Mouse (Mus musculus): ENCODE data around the gene Rnase9. TPM values are rescaled to one million over a fixed set of nuclear protein-coding genes. Genes with fewer than 3 reads are reported as not detected.

Rnase9 gene
- polyA plus RNA-seq (2014; fragmentation: Nextera tagmentation; extraction: Ambion mirVana): 0.35 TPM in 1 of 2 replicates, not detected in the other

GRCm38 (mm10) chr14:51041769-51042168, at the start of gene Rnase9:
Gene Rnase9 (minus strand): TSS chr14:51041869.
- Histone ChIP-seq H3K4me2 (replicated peaks; ENCODE audit: low read depth, low read length) (no peak within 1 kb of the TSS), H3K27me3 (ENCODE audit: control insufficient read depth, insufficient read depth, low read length) (no peaks in the 10 kb centered on the region)
- 77% methylated on average over 6 of the region's 6 CpGs for WGBS

GRCm38 (mm10) chr14:51090077-51090781, 48.6 kb upstream of the Rnase9 start:
- Histone ChIP-seq H3K4me3 (ENCODE audit: low read length) (peak overlapping the region; percentile 71), H3K36me3 (ENCODE audit: control insufficient read depth, insufficient read depth, low read length) (no peaks in the 10 kb centered on the region), H3K4me2 (replicated peaks; ENCODE audit: low read depth, low read length) (peak overlapping the region; percentile 72), H3K27ac (ENCODE audit: low read depth, low read length) (peak overlapping the region; percentile 84), H3K9ac (ENCODE audit: low read depth, low read length) (peak overlapping the region; percentile 66), H3K4me1 (ENCODE audit: control insufficient read depth, insufficient read depth, low read length) (peaks cover 7% of the 10 kb centered on the region; the same call in 1 of the 2 replicates), H3K27me3 (ENCODE audit: control insufficient read depth, insufficient read depth, low read length) (no peaks in the 10 kb centered on the region), H3K9me3 (ENCODE audit: control insufficient read depth, low read length) (no peaks in the 10 kb centered on the region)
- peak; percentile 56 for ATAC-seq (ENCODE audit: low FRiP score, low TSS enrichment)
- under 1% methylated on average over 27 of the region's 27 CpGs for WGBS

More at GRCm38 (mm10) chr14:51041769-51042168, at the start of gene Rnase9:
- H3K36me3 ChIP-seq (ENCODE audit: control insufficient read depth, insufficient read depth, low read length): no peaks in the 10 kb centered on the region
- no peaks in the 10 kb centered on the region for H3K9me3 ChIP-seq (ENCODE audit: control insufficient read depth, low read length)
- no peak within 1 kb of the TSS for H3K4me3 ChIP-seq (ENCODE audit: low read length)
- no peak within 1 kb of the TSS for H3K27ac ChIP-seq (ENCODE audit: low read depth, low read length)
- no peaks in the 10 kb centered on the region for H3K4me1 ChIP-seq (ENCODE audit: control insufficient read depth, insufficient read depth, low read length)
- no peak for ATAC-seq (ENCODE audit: low FRiP score, low TSS enrichment)
- H3K9ac ChIP-seq (ENCODE audit: low read depth, low read length): no peak within 1 kb of the TSS

- Histone ChIP-seq H3K4me2 (replicated peaks; ENCODE audit: low read depth, low read length) (peak overlapping the region; percentile 72), H3K36me3 (ENCODE audit: control insufficient read depth, insufficient read depth, low read length) (no peaks in the 10 kb centered on the region), H3K27me3 (ENCODE audit: control insufficient read depth, insufficient read depth, low read length) (no peaks in the 10 kb centered on the region), H3K27ac (ENCODE audit: low read depth, low read length) (peak overlapping the region; percentile 84), H3K4me3 (ENCODE audit: low read length) (peak overlapping the region; percentile 71), H3K9me3 (ENCODE audit: control insufficient read depth, low read length) (no peaks in the 10 kb centered on the region), H3K9ac (ENCODE audit: low read depth, low read length) (peak overlapping the region; percentile 66), H3K4me1 (ENCODE audit: control insufficient read depth, insufficient read depth, low read length) (peaks cover 7% of the 10 kb centered on the region; the same call in 1 of the 2 replicates)
- WGBS: 0% methylated on average over 15 of the region's 15 CpGs
- ATAC-seq (ENCODE audit: low FRiP score, low TSS enrichment): no peak; the same call in 1 of the 2 replicates
Measured at GRCm38 (mm10) chr14:51089674-51090076, 48.0 kb upstream of the Rnase9 start.

GRCm38 (mm10) chr14:51088970-51089673, 47.5 kb upstream of the Rnase9 start:
- no peaks in the 10 kb centered on the region for H3K36me3 ChIP-seq (ENCODE audit: control insufficient read depth, insufficient read depth, low read length)
- peak overlapping the region; percentile 81 for H3K27ac ChIP-seq (ENCODE audit: low read depth, low read length)
- H3K9ac ChIP-seq (ENCODE audit: low read depth, low read length): peak overlapping the region; percentile 66
- no peaks in the 10 kb centered on the region for H3K9me3 ChIP-seq (ENCODE audit: control insufficient read depth, low read length)
- H3K4me2 ChIP-seq (replicated peaks; ENCODE audit: low read depth, low read length): peak overlapping the region; percentile 72
- ATAC-seq (ENCODE audit: low FRiP score, low TSS enrichment): peak; percentile 94
- H3K27me3 ChIP-seq (ENCODE audit: control insufficient read depth, insufficient read depth, low read length): no peaks in the 10 kb centered on the region
- peaks cover 7% of the 10 kb centered on the region; the same call in 1 of the 2 replicates for H3K4me1 ChIP-seq (ENCODE audit: control insufficient read depth, insufficient read depth, low read length)
- H3K4me3 ChIP-seq (ENCODE audit: low read length): peak overlapping the region; percentile 71
- under 1% methylated on average over 34 of the region's 34 CpGs for WGBS

- H3K27ac ChIP-seq (ENCODE audit: low read depth, low read length): peak overlapping the region; percentile 81
- WGBS: under 1% methylated on average over 23 of the region's 23 CpGs
- ATAC-seq (ENCODE audit: low FRiP score, low TSS enrichment): peak; percentile 26
Measured at GRCm38 (mm10) chr14:51088166-51088969, 46.7 kb upstream of the Rnase9 start.

GRCm38 (mm10) chr14:51087762-51088161, 46.1 kb upstream of the Rnase9 start:
- Histone ChIP-seq H3K9me3 (ENCODE audit: control insufficient read depth, low read length) (no peaks in the 10 kb centered on the region), H3K4me1 (ENCODE audit: control insufficient read depth, insufficient read depth, low read length) (peaks cover 7% of the 10 kb centered on the region; the same call in 1 of the 2 replicates), H3K9ac (ENCODE audit: low read depth, low read length) (no peak overlapping the region; the same call in 1 of the 2 replicates), H3K27me3 (ENCODE audit: control insufficient read depth, insufficient read depth, low read length) (no peaks in the 10 kb centered on the region), H3K4me2 (replicated peaks; ENCODE audit: low read depth, low read length) (peak overlapping the region; percentile 72), H3K36me3 (ENCODE audit: control insufficient read depth, insufficient read depth, low read length) (no peaks in the 10 kb centered on the region), H3K4me3 (ENCODE audit: low read length) (peak overlapping the region; percentile 71), H3K27ac (ENCODE audit: low read depth, low read length) (no peak overlapping the region)
- 10% methylated on average over 9 of the region's 9 CpGs for WGBS
- no peak for ATAC-seq (ENCODE audit: low FRiP score, low TSS enrichment)

More at GRCm38 (mm10) chr14:51088166-51088969, 46.7 kb upstream of the Rnase9 start:
- H3K9ac ChIP-seq (ENCODE audit: low read depth, low read length): peak overlapping the region; percentile 66
- H3K27me3 ChIP-seq (ENCODE audit: control insufficient read depth, insufficient read depth, low read length): no peaks in the 10 kb centered on the region
- H3K36me3 ChIP-seq (ENCODE audit: control insufficient read depth, insufficient read depth, low read length): no peaks in the 10 kb centered on the region
- peak overlapping the region; percentile 71 for H3K4me3 ChIP-seq (ENCODE audit: low read length)
- H3K4me2 ChIP-seq (replicated peaks; ENCODE audit: low read depth, low read length): peak overlapping the region; percentile 72
- H3K9me3 ChIP-seq (ENCODE audit: control insufficient read depth, low read length): no peaks in the 10 kb centered on the region
- H3K4me1 ChIP-seq (ENCODE audit: control insufficient read depth, insufficient read depth, low read length): peaks cover 7% of the 10 kb centered on the region; the same call in 1 of the 2 replicates

- Histone ChIP-seq H3K9ac (ENCODE audit: low read depth, low read length) (no peak overlapping the region), H3K36me3 (ENCODE audit: control insufficient read depth, insufficient read depth, low read length) (no peaks in the 10 kb centered on the region), H3K4me3 (ENCODE audit: low read length) (no peak overlapping the region), H3K4me2 (replicated peaks; ENCODE audit: low read depth, low read length) (no peak overlapping the region), H3K27me3 (ENCODE audit: control insufficient read depth, insufficient read depth, low read length) (no peaks in the 10 kb centered on the region), H3K9me3 (ENCODE audit: control insufficient read depth, low read length) (no peaks in the 10 kb centered on the region), H3K27ac (ENCODE audit: low read depth, low read length) (no peak overlapping the region), H3K4me1 (ENCODE audit: control insufficient read depth, insufficient read depth, low read length) (0 out of 2 replicates have a peak, but pooled peaks cover 3% of the 10 kb centered on the region)
- no peak for ATAC-seq (ENCODE audit: low FRiP score, low TSS enrichment)
- WGBS: 85% methylated on average over 4 of the region's 4 CpGs
Measured at GRCm38 (mm10) chr14:51085911-51086310, 44.2 kb upstream of the Rnase9 start.

- Histone ChIP-seq H3K4me1 (ENCODE audit: control insufficient read depth, insufficient read depth, low read length) (0 out of 2 replicates have a peak, but pooled peaks cover 3% of the 10 kb centered on the region), H3K27me3 (ENCODE audit: control insufficient read depth, insufficient read depth, low read length) (peaks cover 4% of the 10 kb centered on the region; the same call in 1 of the 2 replicates), H3K4me3 (ENCODE audit: low read length) (no peak overlapping the region), H3K4me2 (replicated peaks; ENCODE audit: low read depth, low read length) (no peak overlapping the region), H3K9me3 (ENCODE audit: control insufficient read depth, low read length) (no peaks in the 10 kb centered on the region), H3K9ac (ENCODE audit: low read depth, low read length) (no peak overlapping the region), H3K36me3 (ENCODE audit: control insufficient read depth, insufficient read depth, low read length) (no peaks in the 10 kb centered on the region), H3K27ac (ENCODE audit: low read depth, low read length) (no peak overlapping the region)
- no peak for ATAC-seq (ENCODE audit: low FRiP score, low TSS enrichment)
- 71% methylated on average over 2 of the region's 2 CpGs for WGBS
Measured at GRCm38 (mm10) chr14:51085086-51085485, 43.4 kb upstream of the Rnase9 start.
